Mouse (Mus musculus) heart, adult 2 months (tissue): Measurements from ENCODE around the gene Ppp1r7.

Experiments used
- CTCF ChIP-seq: fragments of 200-600 bp; IDR thresholded peaks from 2 replicates; pipeline ENCODE4 v1.8.1; 2022; ENCODE audit warnings: antibody characterized with exemption, mild to moderate bottlenecking, moderate library complexity
- POLR2A ChIP-seq: fragments of 200-500 bp; IDR thresholded peaks from 2 replicates; pipeline ENCODE4 v1.6.1; 2011; ENCODE audit warnings: mild to moderate bottlenecking, low read depth, low read length, control low read depth; ENCODE audit not compliant: insufficient read depth

- TF ChIP-seq POLR2A, result no peak
- TF ChIP-seq CTCF, result no peak
These were observed 18.7 kb upstream of the Ppp1r7 start for GRCm38 (mm10) chr1:93323973-93324372.
